In genomic region chr6:6578304-6579149, GRCm38 (mm10) we compare ENCODE assay signal across 8 mouse cellular contexts. TPM values are rescaled to one million over a fixed set of nuclear protein-coding genes. Genes with fewer than 3 reads are reported as not detected.
DNase-seq lines count a peak whose midpoint lies in the region; ATAC-seq lines count a peak whose summit lies in the region.

Gene Sem1 (minus strand): TSS chr6:6578663.

- DNase-seq in adipocyte (ENCODE audit: low spot score): peak; percentile 96
- DNase-seq in embryo, embryonic 10 days (ENCODE audit: low spot score): peak; percentile 96
- peak; percentile 88 for DNase-seq in gastrocnemius, postnatal 10 days
- peak; percentile 93 for DNase-seq in induced T-regulatory cell, adult 2 months (ENCODE audit: low read depth)
- DNase-seq in left cerebral cortex, adult 9 months (ENCODE audit: low spot score in 2 of 2): peak; percentile 52 to 90
- DNase-seq in right cerebral cortex, postnatal 14 days: peak; percentile 89
- peak; percentile 80 to 89 for DNase-seq in urinary bladder, postnatal 36 days (ENCODE audit: low spot score in 2 of 2)

- peak; percentile 93 for ATAC-seq in megakaryocyte progenitor cell, adult 5-6 weeks (replicated peaks; ENCODE audit: poor library complexity)

RNA-seq across cellular contexts. Expression of gene Sem1, which starts in this region (rescaled TPM):
- total RNA-seq in gastrocnemius, postnatal 10 days (2021): 10 to 100 TPM; 75.8 to 80.6 TPM
- total RNA-seq in megakaryocyte progenitor cell, adult 5-6 weeks (2015): 160 and 197 TPM in 2 replicates
- total RNA-seq in megakaryocyte progenitor cell, adult 5-6 weeks (2017): 186 and 239 TPM in 2 replicates

Comparison
In these comparisons a context has a peak if more than half of its experiments do, and no peak if none do; other contexts are left out.
1. Peak in every context shown above with its lines: DNase-seq and ATAC-seq.